Mouse (Mus musculus) CD4-positive, CD25-positive, alpha-beta regulatory T cell, adult 4 months (primary cell): Measurements from ENCODE around the gene Nhlh1. TPM values are rescaled to one million over a fixed set of nuclear protein-coding genes. Genes with fewer than 3 reads are reported as not detected.

Experiments
- ATAC-seq: one replicate; pipeline ENCODE4 v1.8.0; 2017
- polyA plus RNA-seq, 2 experiments: library from polyadenylated mRNA; unstranded; fragments of 100-300 nt; shearing (Covaris generic); gene quantifications; one replicate each; pipeline ENCODE4 v1.2.1; 2017

Gene Nhlh1
- polyA plus RNA-seq, 2 experiments from 2014 or later = not detected

DNA sequence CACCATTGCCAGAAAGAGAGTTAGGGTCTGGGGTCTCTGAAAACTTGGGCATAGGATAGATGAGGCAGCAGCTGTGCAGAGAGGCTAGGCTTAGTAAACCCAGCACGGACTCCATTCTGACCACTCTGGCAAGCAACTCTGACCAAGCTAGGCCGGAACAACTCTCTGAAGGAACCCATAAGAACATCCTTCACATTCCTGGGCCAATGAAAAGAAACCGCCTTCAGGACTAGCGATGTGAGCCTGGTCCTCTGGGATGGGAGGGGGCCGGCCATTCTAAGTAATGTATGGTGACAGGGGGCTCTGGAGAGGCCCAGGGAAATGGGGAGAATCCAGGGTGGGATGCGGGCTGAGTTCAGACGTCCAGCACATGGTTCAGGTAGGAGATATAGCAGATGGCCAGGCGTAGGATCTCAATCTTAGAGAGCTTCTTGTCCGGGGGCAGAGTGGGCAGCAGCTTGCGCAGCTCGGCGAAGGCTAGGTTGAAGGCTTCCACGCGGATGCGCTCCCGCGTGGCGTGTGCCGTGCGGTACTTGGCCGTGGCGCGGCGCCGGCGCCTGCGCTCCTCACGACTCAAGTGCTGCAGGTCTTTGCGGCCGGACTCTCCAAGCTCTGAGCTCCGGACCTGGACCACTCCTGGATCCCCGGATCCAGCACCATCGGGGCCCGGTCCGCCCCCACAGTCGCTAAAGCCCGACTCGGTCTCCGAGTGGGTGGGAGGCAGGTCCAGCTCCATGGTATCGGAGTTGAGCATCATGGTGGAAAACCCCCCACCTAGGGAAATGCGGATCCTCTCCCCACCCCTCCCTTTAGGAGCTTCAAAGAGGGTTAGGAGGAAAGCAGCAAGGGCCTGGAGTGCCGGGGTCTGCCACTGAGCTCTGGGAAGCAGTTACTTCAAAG is 3.6 kb downstream of the Nhlh1 start:
- ATAC-seq = no peak

DNA sequence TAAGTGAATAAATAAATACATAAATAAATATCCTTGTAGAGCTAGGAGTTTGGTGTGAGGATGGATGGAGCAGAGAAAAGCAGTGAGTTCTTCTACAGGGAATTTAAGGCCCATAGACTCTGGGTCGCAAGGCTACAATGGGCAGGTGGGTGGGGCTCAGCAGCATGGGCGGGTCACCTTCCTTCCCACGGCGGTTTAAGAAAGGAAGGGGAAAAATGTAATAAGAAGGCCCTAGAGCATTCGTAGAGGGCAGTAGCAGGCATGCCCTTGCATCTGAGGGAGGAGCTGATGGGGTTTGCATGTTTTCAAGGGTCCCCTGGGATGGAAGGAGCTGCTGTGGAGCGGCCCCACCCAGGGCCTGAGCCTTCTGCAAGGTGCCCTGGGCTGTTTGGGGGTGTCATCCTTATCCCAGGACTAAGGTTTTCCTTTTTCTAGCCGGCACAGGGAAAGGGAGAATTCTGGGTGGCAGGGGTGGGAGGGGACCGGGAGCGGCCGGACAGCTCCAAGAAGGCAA is 4.5 kb downstream of the Nhlh1 start:
- no peak for ATAC-seq

DNA sequence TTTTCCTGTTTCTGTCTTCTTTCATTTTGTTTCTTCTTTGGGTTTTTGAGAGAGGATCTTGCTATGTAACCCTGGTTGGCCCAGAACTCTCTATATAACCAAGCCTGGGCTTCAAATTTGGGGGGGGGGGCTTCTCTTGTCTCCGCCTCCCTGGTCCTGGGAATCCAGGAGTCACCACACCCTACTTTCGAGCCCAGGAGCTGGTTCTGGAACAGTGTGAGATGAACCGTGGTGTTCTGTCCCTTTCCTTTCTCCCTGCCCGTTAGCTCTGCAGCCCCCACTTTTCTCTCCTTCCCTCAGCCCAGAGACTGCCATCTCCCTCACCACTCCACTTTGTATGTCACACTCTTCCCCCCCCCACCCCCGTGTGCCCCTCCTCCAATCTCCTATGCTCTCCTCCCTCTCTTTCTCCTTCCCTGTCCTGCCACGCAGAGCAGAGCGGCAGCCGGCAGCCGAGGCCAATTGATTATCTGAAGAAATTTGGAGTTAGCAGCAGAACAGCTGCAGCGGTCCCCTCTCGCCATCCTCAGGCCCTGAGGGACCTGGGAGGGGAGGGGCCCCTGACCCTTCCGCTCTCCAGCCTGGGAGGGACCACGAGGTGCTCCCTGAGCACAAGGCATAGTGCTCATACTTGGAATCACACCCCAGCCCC is 8.1 kb downstream of the Nhlh1 start:
- no peak for ATAC-seq

DNA sequence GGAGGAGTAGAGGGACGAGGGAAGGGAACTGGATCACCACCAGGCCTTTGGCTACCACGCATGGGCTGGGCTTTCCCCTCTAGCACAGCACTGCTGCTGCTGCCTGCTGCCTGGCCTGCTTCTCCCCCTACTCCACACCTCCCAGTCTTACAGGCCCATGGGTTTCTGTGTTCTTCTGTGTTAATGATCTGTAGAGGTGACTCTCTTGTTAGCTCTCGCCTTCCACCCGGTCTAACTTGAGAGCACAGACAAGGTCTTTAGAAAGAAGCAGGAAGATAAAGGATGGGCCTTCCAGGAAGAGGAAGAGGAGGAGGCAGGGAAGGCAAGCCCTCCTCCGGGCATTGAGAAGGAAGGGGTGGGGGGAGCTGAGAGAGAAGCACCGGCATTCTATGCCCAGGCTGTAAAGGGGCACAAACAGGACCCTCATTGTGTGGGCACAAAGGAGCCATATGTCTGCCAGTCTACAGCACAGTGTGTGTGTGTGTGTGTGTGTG is 9.1 kb downstream of the Nhlh1 start:
- ATAC-seq = no peak

DNA sequence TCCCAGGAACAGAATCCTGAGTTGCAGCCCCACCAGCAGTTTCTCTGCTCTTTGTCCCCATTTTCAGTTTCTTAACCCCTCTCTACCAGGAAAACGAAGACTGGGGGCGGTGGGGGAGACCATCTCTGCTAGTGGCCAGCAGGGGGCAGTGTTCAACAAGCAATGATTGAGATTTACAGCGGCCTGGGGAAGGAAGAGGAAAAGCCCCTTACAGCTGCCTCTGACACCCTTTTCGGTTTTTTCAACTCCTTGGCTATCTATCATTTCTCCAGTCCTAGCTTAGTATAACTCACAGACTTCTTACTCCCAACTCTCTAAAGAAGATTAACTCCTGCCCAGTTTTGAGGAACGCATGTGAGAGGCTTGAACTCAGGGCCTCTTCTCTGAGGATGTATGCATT is 10.4 kb downstream of the Nhlh1 start:
- peak; percentile 67 for ATAC-seq

DNA sequence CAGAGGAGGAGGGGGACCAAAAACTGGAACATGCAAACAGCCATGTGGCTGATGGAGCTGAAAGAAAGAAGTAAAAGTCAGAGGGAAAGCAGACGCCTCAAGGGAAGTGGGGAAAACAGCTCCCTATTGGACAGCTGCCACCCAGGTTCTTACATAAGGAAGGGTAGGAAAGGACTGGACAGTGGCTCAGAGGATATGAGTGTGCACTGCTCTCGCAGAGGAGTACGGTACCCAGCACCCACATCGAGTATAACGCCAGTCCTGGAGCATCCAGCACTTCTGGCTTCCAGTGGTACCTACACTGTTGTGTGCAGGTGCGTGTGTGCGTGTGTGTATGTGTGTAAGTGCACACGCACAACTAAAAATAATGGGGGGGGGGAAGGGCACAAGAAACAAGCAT is 11.0 kb downstream of the Nhlh1 start:
- no peak for ATAC-seq

DNA sequence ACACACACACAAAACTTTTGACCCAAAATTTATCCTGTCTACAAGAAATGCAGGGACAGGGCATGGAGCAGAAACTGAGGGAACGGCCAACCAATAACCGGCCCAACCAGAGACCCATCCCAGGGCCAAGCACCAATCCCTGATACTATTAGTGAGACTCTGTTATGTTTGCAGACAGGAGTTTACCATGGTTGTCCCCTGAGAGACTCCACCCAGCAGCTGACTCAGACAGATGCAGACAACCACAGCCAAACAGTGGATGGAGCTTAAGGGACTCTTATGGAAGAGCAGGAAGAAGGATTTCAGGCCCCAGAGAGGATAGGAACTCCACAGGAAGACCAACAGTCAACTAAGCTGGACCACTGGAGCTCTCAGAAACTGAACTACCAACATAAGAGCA is 27.5 kb downstream of the Nhlh1 start:
- no peak for ATAC-seq

DNA sequence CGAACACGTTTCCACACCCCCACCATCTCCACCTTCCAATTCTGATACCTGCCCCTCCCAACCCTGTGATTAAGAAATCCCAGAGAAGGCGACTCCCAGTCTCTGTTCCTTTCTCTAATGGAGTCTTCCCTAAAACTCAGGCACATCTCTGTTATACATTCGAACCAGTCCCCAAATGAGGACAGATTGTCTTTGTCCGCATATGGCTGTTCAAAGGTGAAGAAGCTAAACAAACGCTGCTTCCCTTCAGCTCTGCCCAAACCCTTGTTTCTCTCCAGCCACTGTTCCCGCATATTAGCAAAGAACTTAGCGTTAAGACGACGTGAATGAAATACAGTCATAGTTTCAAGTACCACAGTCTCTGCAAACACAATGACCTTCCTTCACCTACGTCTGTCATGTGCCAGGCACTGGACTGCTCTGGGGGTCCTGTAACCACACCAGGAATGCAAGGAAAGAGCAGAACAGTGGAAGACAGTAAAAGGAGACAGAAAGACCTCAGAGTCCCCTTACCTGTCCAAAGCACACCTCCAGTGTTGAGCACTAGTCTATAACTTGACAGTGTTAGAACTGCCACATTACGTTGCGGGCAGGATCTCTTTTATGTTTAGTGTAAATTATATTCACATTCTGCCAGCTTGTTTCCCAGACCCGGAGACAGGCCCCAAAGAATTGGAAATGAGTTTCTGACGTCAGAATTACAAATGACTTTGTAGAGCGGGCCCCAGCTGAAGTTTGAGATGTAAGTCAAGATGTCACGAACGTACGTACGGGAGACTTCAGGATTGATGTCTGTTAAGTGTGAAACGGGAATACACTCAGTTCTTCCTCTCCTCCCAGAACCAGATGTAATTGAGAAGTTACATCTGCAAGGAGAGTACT is 28.7 kb downstream of the Nhlh1 start, which contains the start of gene Vangl2:
TSS of gene Vangl2 (minus strand) at position 51 of the 882 bp plus-strand sequence.
- no peak for ATAC-seq

DNA sequence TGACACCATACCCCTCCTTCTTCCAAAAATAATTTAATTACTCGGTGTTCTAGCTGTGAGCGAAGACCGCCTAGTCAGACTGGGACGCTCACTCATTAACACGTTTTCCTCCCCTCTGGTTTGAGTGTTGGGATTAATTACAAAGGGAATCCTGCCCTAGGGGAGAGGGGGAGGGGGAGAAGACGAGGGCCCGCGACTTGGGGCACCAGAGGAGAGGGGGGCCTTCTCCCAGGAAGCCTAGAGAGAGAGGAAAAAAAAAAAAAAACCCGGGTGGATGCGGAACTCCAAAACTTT is 29.6 kb downstream of the Nhlh1 start:
- ATAC-seq = no peak

DNA sequence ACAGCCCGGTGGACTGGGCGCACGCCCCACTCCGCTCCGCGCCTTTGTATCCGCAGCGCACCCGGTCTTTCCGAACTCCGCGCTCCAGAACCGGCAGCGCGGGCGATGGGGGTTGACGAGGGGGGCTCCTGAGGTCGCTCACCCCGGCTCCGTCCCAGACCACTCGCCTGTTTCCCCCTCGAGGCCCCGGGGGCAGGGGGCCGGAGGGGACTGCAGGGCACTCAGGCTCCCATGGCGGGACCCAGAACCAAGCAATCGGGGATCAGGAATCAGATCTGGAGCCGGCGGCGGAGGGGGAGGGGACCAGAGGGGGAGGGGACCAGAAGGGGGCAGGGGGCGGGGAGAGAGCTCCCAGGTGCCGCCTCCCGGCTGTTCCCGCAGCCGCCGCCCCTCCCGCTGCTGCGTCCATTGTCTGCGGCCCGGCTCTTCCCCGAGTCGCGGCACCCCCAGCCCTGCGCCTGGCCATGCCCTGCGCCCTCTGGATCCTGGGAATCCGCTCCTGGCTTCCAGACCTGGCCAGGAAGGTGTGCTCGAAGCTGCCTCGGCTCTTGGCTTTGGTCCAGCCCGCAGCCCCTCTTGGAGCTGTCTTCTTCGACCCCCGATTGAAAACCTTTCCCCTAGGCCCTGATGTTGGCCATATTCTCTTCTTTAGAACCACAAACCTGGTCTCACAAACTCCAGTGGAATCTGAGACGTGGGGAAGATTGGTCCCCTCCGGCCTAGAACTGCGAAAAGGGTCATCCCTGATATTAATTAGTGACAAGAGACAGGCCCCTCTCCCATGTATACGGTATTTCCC is 30.2 kb downstream of the Nhlh1 start:
- ATAC-seq = peak; percentile 59

DNA sequence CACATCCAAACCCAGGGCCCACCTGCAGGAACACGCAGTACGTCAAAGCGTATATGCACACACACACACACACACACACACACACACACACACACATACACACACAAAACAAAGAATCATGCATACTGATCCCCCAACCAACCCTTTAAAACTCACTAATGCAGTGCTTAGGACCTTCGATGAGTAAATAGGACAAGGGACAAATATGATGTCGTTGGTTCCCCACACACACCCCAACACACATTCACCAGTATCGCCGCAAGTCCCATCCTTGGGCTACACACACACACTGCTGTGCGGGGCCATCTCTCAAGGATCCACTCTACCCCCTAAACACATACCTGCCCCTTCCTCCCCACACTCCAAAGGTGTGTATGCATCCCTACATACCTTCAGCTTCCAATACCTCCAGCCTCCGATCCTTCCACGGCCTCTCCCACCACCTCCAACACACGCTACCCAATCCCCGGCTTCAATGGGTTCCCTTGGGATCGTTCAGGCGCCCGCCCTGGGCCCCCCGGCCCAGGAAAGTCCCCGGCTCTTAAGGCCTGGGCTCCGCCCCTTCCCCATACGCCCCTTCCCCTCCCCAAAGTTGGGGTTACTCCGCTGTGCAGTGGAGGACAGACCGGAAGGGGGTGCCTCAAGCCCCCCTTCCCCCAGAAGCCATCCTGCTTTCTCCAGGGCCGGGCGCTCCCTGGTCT is 31.0 kb downstream of the Nhlh1 start:
- peak; percentile 78 for ATAC-seq

DNA sequence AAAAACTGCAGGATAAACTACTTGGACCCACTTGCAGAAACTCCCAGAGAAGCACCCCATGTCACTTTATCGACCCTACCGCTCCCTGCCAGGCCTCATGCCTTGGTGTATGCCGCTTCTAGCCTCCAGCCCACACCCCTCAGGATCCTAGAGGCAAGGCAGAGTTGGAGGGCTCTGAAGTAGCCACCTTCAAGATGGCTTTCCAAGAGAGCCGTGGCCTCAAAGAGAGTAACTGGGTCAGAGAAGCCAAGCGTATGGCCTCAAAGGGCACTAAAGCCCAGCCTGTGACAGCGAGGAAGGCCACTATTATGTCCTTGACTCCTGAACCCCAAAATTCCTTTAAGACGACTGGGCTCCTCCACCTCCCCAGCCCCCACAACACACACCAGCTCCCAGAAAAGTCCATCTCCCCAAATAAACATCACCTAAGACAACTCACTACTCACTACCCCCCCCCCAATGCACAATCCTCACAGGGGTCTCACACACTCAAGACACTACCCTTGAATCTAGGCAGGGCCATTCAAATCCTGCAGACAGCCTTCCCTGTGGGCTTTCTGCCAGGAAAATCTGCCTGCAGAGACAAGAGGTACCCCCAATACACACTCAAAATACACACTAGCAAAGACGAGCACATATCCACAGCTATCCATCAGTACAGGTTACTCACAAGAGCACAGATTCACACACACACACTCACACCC is 32.0 kb downstream of the Nhlh1 start:
- ATAC-seq = no peak

DNA sequence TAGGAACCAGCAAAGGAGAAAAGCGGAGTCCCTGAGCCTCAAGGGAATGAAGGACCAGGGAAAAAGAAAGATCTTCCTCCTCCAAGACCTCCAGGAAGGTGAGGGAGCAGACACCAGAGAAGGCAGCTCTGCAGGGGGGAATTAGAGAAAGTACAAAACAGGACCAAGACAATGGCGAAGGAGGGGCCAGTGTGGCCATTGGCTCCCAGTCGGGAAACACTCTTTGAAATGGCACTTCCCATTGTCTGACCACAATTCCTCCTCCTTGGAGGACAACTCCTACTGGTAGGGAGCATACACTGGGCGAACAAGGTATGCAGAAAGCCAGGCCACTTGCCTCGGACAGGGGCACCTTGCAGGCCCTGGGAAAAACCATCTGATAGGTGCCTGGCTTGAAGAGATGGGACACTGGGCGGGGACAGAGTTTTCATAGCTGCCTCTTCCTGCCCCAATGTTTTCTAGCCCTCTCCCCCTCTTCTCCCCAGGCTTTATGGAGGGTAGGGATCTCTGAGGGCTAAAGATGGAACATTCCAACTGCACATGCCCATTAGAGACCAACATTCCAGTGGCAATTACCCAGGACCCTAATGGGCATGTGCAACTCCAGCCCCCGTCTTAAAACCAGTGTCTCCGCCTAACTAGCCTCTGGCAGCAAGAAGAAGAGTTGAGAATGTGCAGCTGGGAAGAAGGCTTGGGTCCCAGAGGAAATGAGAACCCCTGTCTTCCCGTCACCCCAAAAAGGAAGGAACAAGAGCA is 33.1 kb downstream of the Nhlh1 start:
- ATAC-seq = no peak

DNA sequence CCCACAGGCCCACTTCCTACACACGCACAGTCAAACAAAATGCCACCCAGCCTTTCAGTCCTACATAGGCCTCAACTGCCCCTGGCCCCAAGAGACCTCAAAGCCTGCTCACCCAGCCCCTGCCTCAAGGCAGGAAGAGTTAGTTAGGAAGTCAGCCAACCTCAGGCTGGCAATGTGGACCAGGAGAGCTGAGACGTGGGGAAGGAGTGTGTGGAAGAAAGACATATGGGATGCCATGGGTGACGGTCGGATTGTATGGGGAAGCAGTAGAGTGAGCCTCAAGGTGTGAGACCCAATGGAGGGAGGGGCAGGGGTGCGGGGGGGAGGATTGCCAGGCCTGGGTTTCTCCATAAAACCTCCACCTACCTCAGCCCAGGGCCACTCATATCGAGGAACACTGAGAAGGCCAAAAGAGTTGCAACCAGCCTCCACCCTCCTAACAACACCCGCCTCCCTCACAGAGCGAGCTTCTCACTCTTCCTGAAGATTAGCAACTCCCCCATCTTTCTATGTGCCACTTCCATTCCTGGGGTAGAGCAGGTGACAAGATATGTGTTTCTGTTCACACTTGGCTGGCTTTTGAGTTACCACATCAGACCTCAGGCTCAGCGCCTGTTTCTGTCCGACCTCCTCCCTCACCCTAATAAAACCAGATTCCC is 37.4 kb downstream of the Nhlh1 start:
- no peak for ATAC-seq

DNA sequence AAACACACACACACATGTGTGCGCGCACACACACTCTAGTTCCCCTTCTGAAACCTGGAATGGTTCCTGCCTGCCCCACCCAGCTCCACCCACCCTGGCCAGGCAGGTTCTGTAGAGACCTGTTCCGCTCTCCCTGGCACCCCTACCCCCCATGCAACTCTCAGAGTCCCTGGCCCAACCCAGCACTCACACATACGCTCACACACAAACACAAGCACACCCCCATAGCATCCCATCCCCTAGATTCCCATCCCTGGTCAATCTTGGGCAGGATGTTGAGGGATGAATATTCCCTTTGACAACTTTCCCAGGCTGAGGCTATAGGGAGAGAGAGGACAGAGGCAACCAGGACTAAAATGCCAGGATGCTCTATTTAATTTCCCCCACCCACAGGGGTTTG is 38.0 kb downstream of the Nhlh1 start:
- ATAC-seq = no peak

DNA sequence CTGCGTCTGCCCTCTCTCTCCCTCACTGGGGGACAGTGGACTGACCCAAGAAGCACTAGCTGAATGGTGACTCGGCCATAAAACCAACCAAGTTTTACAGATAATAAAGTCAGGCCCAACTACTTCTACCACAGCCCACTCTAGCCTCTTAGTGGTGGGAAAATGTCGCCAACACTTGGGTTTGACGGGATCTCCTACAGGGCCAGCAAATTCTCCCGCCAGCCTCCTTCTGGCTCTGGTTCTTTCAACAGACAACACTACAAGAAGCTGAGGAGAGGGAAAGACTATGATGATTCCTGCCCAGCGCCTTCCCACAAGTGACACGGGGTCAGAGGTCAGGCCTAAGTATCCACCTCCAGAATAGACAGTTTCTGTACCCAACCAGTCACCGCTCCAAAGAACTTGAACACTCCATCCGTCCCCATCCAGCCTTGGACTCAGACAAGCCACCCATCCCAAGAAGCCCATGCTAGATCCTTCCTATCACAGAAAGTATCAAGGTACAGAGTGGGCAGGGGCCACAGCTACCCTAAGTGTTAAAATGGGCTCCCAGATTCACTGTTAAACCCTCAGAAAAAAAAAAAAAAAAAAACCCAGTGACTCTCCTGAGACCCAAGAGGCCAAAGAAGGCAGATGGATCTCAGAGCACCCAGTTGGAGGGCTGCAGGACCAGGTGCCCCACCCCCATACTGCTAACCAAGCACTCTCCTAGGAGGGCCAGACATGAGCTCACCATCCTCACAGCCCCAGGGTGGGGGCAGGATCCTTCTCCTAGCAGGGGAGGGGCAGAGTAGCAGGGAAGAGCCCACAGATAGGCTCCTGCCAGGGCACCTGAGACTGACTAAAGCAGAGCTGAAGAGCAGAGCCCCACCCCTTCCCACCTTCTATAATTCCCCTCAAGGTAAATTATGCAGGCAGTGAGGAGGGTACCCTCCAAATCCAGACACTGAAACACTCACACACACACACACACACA is 38.7 kb downstream of the Nhlh1 start:
- no peak for ATAC-seq

DNA sequence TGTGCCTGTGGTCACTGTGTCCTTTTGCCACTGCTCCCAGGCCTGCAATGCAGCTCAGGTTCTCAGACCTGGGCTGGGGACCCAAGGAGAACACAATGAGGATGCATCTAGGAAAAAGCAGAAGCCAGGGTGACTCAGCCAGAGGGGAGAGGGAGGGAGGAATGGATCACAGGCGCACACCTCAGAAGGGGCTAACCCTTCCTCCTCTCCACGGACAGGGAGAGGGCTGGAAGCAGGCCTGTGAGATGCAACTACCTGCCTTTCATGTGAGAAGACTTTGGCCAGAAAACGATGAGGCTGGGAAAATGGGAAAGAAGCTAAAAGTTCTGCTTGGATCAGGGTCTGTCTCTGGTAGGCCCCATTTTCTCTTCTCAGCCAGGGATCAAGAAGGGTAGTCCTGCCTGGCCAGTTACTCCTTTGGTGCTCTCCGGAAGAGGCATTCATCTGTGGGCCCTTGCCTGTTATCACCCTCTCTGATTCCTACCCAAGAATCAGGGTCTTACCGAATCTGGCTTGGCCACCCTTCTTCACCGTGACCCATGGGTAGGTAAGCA is 39.8 kb downstream of the Nhlh1 start:
- ATAC-seq = no peak
